Mouse (Mus musculus) heart, embryonic 14.5 days (tissue): ENCODE measurements around the gene Hist1h4k. TPM values are rescaled to one million over a fixed set of nuclear protein-coding genes. Genes with fewer than 3 reads are reported as not detected.
"Not testable (repeated sequence)": the region's sequence is repeated elsewhere in the genome, so short reads cannot be mapped to it uniquely, and the experiment has no call there.

Experiments
- ATAC-seq: fragments of 200-750 bp; cut with Nextera tagmentation; 2 replicates; pipeline ENCODE4 v1.8.0; 2017; ENCODE audit warnings: low read depth, moderate TSS enrichment; ENCODE audit not compliant: insufficient number of reproducible peaks, insufficient read depth, low FRiP score
- H3K27ac ChIP-seq, 2 experiments: fragments of 200-500 bp in 1 of 2; fragments of 300-500 bp in 1 of 2; sonication (generic) in 1 of 2; replicated peaks in 1 of 2; 2 replicates each; pipeline ENCODE4 v1.5.1; 2012 to 2014; ENCODE audit warnings: low read depth in 2 of 2, low read length in 2 of 2, control low read depth in 1 of 2, mild to moderate bottlenecking in 1 of 2, mixed read lengths in 1 of 2; ENCODE audit not compliant: control insufficient read depth in 1 of 2, insufficient read depth in 1 of 2
- H3K27me3 ChIP-seq: fragments of 300-500 bp; sonication (generic); 2 replicates; pipeline ENCODE4 v1.6.1; 2014; ENCODE audit warnings: mild to moderate bottlenecking, low read length, control low read depth; ENCODE audit not compliant: control insufficient read depth, insufficient read depth
- H3K36me3 ChIP-seq: fragments of 300-500 bp; sonication (generic); 2 replicates; pipeline ENCODE4 v1.6.1; 2014; ENCODE audit warnings: mild to moderate bottlenecking, control low read depth, low read length, mixed read lengths; ENCODE audit not compliant: control insufficient read depth, insufficient read depth
- H3K4me1 ChIP-seq, 2 experiments: fragments of 200-500 bp in 1 of 2; fragments of 300-500 bp in 1 of 2; sonication (generic) in 1 of 2; 2 replicates each; pipeline ENCODE4 v1.6.1; 2012 to 2014; ENCODE audit warnings: low read length in 2 of 2, control low read depth in 1 of 2, mixed read lengths in 1 of 2; ENCODE audit not compliant: control insufficient read depth in 2 of 2, insufficient read depth in 2 of 2
- H3K4me2 ChIP-seq: fragments of 300-500 bp; sonication (generic); 2 replicates; pipeline ENCODE4 v1.6.1; 2014; ENCODE audit warnings: mild to moderate bottlenecking, low read length
- H3K4me3 ChIP-seq, 2 experiments: fragments of 200-500 bp in 1 of 2; fragments of 300-500 bp in 1 of 2; sonication (generic) in 1 of 2; 2 replicates each; pipeline ENCODE4 v1.5.1; 2012 to 2014; ENCODE audit warnings: low read length in 2 of 2, mild to moderate bottlenecking in 2 of 2, control low read depth in 1 of 2, low read depth in 1 of 2, moderate library complexity in 1 of 2; ENCODE audit not compliant: control insufficient read depth in 1 of 2, insufficient read depth in 1 of 2
- H3K9ac ChIP-seq: fragments of 300-500 bp; sonication (generic); 2 replicates; pipeline ENCODE4 v1.6.1; 2014; ENCODE audit warnings: mild to moderate bottlenecking, low read length
- H3K9me3 ChIP-seq: fragments of 300-500 bp; sonication (generic); 2 replicates; pipeline ENCODE4 v1.6.1; 2016; ENCODE audit warnings: low read length, control low read depth; ENCODE audit not compliant: control insufficient read depth
- WGBS: fragments of 180-500 bp; shearing (Covaris S2); extraction: QIAGEN DNeasy Blood & Tissue Kit; methylation state at CpG from one replicate; pipeline ENCODE4 v1.1.7; 2014; 5-methylcytosine and 5-hydroxymethylcytosine counted together
- polyA plus RNA-seq: library from polyadenylated mRNA; unstranded; fragments of >200 nt; fragmentation: Nextera tagmentation; extraction: Ambion mirVana; gene quantifications from 2 replicates; pipeline ENCODE4 v1.2.1, GENCODE M21; 2014

Hist1h4k gene
- polyA plus RNA-seq, 1 experiment from 2014 or later = 4.1 TPM

DNA sequence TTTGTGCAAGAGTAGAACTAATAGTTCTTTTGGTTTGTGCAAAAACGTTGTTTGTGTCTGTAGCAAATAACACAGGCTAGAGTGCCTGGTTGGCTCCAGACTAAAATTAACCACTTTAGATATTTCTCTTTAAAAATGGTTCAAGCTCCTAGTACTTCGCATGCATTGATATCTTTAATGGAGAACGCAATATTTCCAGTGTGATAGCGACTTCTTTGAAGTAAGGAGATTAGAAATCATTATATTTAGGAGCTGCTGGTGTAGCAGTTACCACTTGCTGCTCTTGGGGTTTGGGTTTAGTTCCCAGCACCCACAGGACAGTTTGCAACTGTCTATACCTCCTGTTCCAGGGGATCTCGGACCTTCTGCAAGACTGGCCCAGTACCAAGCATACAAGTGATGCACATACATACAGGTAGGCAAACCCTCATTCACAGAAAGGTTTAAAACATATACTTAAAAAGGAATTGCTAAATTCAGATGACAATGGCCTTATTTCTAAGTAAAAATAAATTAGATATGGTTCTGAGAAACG is 30.8 kb upstream of the Hist1h4k start:
- ATAC-seq = no peak
- H3K4me3 ChIP-seq = peak overlapping the region in 1 of 2 experiments; percentile 60; a peak in 2 of 4 replicates
- H3K36me3 ChIP-seq = no peaks in the 10 kb centered on the region
- no peaks in the 10 kb centered on the region for H3K9me3 ChIP-seq
- peak overlapping the region; percentile 84 for H3K9ac ChIP-seq
- H3K4me2 ChIP-seq = peak overlapping the region; percentile 92
- 41% methylated on average over 6 of the region's 6 CpGs for WGBS
- H3K27ac ChIP-seq = peak overlapping the region in 1 of 2 experiments; percentile 88; a peak in 3 of 4 replicates
- no peaks in the 10 kb centered on the region for H3K27me3 ChIP-seq
- peaks cover 6 to 29% of the 10 kb centered on the region in 2 experiments for H3K4me1 ChIP-seq

DNA sequence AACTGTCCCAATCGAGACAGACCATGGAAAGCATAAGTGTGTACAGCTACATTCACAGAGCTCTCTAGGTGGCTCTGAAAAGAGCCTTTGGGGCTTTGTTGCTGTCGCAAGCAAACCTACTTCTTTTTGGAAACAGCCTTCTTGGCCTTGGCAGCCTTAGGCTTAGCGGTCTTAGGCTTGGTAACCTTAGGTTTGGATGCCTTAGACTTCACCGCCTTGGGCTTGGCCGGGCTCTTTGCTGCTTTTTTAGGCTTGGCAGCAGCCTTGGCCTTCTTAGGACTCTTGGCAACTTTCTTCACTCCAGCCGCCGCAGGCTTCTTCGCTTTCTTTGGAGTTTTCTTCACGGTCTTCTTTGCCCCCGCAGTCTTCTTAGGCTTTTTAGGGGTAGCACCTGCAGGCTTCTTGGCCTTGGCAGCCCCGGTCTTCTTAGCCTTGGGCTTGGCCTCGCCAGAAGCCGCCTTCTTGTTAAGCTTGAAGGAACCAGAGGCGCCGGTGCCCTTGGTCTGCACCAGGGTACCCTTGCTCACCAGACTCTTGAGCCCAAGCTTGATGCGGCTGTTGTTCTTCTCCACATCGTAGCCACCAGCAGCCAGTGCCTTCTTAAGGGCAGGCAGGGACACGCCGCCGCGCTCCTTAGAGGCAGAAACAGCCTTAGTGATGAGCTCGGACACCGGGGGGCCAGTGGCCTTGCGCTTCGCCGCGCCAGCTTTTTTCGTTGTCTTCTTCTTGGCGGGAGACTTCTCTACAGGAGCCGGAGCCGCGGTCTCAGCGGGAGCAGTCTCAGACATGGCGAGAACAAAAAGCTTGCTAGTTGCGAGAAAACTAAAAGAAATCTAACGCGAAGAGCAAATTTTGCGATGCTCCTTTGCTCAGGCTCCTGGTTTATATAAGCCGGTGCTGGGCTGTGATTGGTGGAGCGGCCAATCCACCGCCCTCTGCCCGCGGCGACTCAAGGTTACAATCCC is 29.7 kb upstream of the Hist1h4k start, which contains the start of gene Hist1h1b:
Gene Hist1h1b (minus strand): TSS at position 859 of the 965 bp plus-strand sequence.
- 0 out of 2 replicates have a peak, but pooled peaks have one; percentile 19 for ATAC-seq
- WGBS = 1% methylated on average over 44 of the region's 44 CpGs
- Histone ChIP-seq H3K9ac (peak within 1 kb of the TSS; percentile 84), H3K36me3 (no peaks in the 10 kb centered on the region), H3K27ac (peak within 1 kb of the TSS; percentile 77 to 88), H3K4me1 (peaks cover 5 to 24% of the 10 kb centered on the region in 2 experiments; a peak in 3 of 4 replicates), H3K4me2 (peak within 1 kb of the TSS; percentile 92), H3K27me3 (no peaks in the 10 kb centered on the region), H3K4me3 (peak within 1 kb of the TSS; percentile 60 to 84), H3K9me3 (no peaks in the 10 kb centered on the region)

DNA sequence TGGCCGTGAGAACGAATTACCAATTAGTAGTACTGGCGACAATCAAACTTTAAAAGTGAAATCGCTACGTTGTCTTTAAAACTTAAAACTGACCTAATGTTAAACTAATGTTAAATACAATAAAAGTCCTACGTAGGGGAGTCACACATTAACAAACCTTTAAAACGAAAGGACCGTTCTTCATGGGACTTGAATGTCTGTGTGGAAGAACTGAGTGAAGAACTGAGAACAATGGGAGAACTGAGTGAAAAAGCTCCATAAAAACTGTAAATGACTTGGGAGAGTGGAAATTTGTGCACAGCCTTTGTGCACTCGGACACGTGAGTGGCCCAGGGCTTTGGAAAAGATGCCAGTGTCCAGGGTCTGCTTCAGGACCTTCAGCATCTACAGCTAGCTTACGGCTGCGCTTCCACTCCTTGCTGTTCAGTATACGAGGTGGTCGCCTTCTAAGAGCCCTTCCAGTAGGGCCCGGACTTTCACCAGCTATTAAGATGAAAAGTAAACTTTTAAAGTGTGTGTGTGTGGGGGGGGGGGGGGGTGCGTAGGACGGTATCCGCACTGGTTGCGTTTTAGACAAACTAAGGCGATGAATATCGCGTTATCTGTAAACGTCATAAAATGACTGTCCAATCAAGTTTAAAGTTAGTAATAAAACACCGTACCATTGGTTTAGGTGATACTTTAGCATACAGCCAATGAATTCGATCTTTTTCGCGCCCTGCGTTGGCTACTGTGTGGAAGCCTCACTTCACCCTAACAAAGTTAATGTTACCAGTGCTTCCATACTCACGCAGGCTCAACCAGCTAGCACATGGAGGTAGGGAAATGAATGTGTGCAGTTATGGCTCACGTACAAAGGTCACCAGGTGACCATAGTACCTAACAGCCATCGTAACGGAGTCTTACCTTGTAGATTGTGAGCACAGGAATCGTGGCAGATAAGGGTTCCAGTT is 28.8 kb upstream of the Hist1h4k start:
- Histone ChIP-seq H3K9ac (peak overlapping the region; percentile 84), H3K27me3 (no peaks in the 10 kb centered on the region), H3K4me2 (peak overlapping the region; percentile 92), H3K4me3 (peak overlapping the region; percentile 60 to 84), H3K36me3 (no peaks in the 10 kb centered on the region), H3K9me3 (no peaks in the 10 kb centered on the region), H3K27ac (peak overlapping the region; percentile 82 to 88), H3K4me1 (peaks cover 5 to 20% of the 10 kb centered on the region in 2 experiments; a peak in 3 of 4 replicates)
- ATAC-seq = peak; percentile 80
- 7% methylated on average over 33 of the region's 33 CpGs for WGBS

DNA sequence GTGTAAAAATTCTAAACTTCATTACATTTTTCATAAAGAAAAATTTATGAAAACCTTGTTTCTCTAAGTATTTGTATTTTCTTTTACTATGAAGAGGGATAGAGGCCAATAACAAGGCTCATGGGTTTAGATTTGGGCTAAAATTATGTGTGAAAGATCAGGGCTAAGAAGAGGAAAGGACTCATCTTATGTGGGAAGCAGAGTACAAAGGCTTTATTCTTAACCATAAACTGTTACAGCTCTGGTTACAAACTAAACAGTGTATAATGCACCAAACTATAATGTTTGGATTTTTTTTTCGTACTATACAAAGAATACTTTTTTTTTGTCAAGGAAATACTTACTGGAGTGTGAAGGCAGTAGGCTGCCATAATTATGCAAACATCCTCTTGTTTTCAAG is 5.4 kb upstream of the Hist1h4k start:
- no peaks in the 10 kb centered on the region for H3K36me3 ChIP-seq
- no peaks in the 10 kb centered on the region for H3K27me3 ChIP-seq
- no peak for ATAC-seq
- 84% methylated on average over 1 of the region's 1 CpGs for WGBS
- H3K9ac ChIP-seq = peak overlapping the region; percentile 62
- H3K9me3 ChIP-seq = no peaks in the 10 kb centered on the region
- H3K27ac ChIP-seq = no peak overlapping the region
- H3K4me2 ChIP-seq = peak overlapping the region; percentile 61
- peak overlapping the region in 1 of 2 experiments; percentile 37; a peak in 2 of 4 replicates for H3K4me3 ChIP-seq
- H3K4me1 ChIP-seq = peaks cover 0 to 23% of the 10 kb centered on the region in 2 experiments; a peak in 2 of 4 replicates

DNA sequence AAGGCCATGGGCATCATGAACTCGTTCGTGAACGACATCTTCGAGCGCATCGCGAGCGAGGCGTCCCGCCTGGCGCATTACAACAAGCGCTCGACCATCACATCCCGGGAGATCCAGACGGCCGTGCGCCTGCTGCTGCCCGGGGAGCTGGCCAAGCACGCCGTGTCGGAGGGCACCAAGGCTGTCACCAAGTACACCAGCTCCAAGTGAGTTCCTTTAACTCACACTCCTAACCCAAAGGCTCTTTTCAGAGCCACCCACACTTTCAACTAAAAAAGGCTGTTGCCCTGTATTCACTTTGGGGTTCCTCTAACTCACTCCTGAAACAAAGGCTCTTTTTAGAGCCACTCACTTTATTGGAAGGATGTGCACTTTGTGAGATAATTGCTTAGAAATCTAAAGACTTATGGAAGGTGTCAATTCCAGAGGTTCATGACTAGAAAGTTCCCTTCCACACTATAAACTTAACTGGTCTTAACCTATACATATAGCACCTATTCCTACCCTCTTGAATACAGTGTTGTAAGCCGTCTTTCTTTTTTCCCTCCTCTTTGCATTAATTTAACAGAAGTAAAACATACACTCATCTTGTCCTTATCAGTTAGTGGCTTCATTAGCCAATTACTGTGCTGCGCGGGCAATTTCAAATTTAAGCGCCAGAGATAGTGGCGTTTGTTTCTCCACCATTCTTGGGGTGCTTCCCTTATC is 4.1 kb upstream of the Hist1h4k start:
- not testable (repeated sequence) for H3K27me3 ChIP-seq, H3K36me3 ChIP-seq, H3K9me3 ChIP-seq
- 1% methylated on average over 12 of the region's 26 CpGs for WGBS
- Histone ChIP-seq H3K9ac (peak overlapping the region; percentile 69), H3K27ac (peak overlapping the region; percentile 88 to 94), H3K4me1 (peaks cover 1 to 26% of the 10 kb centered on the region in 2 experiments; a peak in 3 of 4 replicates), H3K4me3 (peak overlapping the region; percentile 37 to 59), H3K4me2 (peak overlapping the region; percentile 61)
- peak; percentile 7; the same call in 1 of the 2 replicates for ATAC-seq

DNA sequence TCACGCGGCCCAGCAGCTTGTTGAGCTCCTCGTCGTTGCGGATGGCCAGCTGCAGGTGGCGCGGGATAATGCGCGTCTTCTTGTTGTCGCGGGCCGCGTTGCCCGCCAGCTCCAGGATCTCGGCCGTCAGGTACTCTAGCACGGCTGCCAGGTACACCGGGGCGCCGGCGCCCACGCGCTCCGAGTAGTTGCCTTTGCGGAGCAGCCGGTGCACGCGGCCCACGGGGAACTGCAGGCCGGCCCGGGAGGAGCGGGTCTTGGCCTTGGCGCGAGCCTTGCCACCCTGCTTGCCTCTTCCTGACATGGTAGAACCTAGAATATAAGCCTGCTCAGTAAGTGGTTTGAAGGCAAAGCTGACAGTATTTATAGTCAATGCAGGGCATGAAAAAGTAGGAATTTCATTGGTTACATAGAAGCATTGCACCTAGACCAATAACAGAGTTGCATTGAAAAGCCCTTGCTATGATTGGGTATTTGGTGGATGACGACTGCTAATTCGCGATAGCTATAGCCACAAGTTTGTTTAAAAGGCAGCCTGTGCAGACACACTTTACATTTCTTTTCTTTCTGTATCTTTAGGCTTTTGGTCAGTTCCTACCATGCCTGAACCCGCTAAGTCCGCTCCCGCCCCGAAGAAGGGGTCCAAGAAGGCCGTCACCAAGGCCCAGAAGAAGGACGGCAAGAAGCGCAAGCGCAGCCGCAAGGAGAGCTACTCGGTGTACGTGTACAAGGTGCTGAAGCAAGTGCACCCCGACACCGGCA is 3.4 kb upstream of the Hist1h4k start, which contains the start of the genes Hist1h2ak and Hist1h2bn:
Gene Hist1h2ak (minus strand): TSS at position 304 of the 762 bp plus-strand sequence.
Gene Hist1h2bn (plus strand): TSS at position 600 of the 762 bp plus-strand sequence.
- peak within 1 kb of the TSS; percentile 37 to 59 for H3K4me3 ChIP-seq
- not testable (repeated sequence) for H3K27me3 ChIP-seq, H3K9me3 ChIP-seq, H3K36me3 ChIP-seq
- H3K9ac ChIP-seq = peak within 1 kb of the TSS; percentile 75
- H3K27ac ChIP-seq = peak within 1 kb of the TSS; percentile 88 to 94
- WGBS = under 1% methylated on average over 38 of the region's 50 CpGs
- peak within 1 kb of the TSS; percentile 61 for H3K4me2 ChIP-seq
- peak; percentile 90 for ATAC-seq
- peaks cover 2 to 28% of the 10 kb centered on the region in 2 experiments; a peak in 3 of 4 replicates for H3K4me1 ChIP-seq
